Mouse (Mus musculus): ENCODE measurements around the gene Hist1h3f. TPM values are rescaled to one million over a fixed set of nuclear protein-coding genes. Genes with fewer than 3 reads are reported as not detected.

The Hist1h3f gene
- polyA plus RNA-seq (2015; fragmentation: Illumina TruSeq; extraction: RNeasy Lipid Tissue Mini Kit (QIAGEN cat#74804); ENCODE audit: insufficient read depth, low replicate concordance), result not detected

GRCm38 (mm10) chr13:23543965-23544786 is at the start of gene Hist1h3f:
Gene Hist1h3f, plus strand, starts transcription at chr13:23544052.

DNA sequence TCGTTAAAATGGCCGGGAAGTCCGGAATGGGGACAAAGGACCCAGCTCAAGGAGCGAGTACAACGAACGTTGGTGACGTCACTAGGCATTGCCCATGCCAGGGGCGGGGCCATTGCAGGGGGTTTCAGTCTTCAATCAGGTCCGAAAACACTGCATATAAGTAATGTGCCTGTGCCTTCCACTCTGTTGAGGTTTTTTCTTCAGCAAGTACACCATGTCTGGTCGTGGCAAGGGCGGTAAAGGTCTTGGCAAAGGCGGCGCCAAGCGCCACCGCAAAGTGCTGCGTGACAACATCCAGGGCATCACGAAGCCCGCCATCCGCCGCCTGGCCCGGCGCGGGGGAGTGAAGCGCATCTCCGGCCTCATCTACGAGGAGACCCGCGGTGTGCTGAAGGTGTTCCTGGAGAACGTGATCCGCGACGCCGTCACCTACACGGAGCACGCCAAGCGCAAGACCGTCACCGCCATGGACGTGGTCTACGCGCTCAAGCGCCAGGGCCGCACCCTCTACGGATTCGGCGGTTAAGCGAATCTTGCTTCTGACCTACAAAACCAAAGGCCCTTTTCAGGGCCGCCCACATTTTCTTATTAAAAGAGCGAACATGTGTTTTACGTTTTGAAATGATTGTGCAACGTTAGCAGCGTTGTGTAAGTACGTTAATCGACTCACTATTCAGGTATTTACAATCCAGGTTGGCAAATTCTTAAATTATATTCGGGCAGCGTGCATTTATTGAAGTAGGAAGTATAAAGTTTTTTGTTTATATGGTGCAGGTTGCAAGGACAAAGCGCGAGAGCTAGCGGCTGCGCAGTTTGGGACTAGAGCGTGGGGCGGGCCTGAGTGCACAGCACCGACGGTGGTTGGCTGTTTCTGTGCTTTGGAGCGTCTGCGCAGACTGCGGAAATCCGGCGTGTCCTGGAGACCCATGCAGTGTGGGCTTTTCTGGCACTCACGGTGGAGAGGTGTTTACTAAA is 12.7 kb upstream of the Hist1h3f start, which contains the start of gene Hist1h4h:
TSS of gene Hist1h4h (plus strand) at position 150 of the 975 bp plus-strand sequence.

DNA sequence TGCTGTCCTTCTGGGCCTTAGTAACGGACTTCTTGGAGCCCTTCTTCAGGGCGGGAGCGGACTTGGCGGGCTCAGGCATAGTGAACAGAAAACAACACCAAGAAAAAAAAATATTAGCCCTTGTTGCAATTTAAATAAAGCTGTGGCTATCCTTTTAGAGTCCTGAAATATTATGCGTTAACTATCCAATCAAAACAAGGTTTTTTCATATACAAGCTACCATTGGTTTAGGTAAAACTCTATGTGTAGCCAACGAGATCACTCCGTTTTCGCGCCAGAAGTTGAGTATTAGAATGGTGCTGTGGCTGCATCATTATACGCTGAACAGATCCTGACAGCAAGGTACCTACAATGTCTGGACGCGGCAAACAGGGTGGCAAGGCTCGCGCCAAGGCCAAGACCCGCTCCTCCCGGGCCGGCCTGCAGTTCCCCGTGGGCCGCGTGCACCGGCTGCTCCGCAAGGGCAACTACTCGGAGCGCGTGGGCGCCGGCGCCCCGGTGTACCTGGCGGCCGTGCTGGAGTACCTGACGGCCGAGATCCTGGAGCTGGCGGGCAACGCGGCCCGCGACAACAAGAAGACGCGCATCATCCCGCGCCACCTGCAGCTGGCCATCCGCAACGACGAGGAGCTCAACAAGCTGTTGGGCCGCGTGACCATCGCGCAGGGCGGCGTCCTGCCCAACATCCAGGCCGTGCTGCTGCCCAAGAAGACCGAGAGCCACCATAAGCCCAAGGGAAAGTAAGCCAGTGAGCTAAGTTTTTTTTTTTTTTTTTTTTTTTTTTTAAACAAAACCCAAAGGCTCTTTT is 10.1 kb upstream of the Hist1h3f start, which contains the start of gene Hist1h2af:
TSS of gene Hist1h2af (plus strand) at position 347 of the 808 bp plus-strand sequence.

DNA sequence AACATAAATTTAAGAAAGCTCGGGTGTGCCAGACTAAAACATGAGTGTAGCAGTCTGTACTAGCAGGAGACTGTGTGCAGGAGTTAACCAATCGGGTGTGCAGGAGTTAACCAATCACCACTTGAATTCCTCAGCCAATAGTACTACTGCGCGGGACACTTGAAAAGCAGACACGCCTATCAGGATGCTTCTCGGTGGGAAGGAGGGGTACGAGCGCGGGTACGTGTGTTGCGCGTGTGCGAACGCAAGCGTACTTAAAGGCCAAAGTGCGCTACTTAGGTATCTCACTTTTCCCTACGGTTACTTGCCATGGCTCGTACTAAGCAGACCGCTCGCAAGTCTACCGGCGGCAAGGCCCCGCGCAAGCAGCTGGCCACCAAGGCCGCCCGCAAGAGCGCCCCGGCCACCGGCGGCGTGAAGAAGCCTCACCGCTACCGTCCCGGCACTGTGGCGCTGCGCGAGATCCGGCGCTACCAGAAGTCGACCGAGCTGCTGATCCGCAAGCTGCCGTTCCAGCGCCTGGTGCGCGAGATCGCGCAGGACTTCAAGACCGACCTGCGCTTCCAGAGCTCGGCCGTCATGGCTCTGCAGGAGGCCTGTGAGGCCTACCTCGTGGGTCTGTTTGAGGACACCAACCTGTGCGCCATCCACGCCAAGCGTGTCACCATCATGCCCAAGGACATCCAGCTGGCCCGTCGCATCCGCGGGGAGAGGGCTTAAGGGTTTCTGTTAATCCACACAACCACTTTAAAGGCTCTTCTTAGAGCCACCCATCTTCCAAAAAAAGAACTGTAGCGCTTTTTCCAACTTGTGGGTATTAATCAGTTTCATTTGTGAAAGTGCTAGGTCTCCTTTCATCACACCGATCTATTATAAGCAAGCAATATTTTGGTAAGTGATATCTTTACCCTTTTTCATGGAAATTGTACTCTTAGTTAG is 8.4 kb upstream of the Hist1h3f start, which contains the start of gene Hist1h3g:
TSS of gene Hist1h3g (plus strand) at position 286 of the 939 bp plus-strand sequence.

DNA sequence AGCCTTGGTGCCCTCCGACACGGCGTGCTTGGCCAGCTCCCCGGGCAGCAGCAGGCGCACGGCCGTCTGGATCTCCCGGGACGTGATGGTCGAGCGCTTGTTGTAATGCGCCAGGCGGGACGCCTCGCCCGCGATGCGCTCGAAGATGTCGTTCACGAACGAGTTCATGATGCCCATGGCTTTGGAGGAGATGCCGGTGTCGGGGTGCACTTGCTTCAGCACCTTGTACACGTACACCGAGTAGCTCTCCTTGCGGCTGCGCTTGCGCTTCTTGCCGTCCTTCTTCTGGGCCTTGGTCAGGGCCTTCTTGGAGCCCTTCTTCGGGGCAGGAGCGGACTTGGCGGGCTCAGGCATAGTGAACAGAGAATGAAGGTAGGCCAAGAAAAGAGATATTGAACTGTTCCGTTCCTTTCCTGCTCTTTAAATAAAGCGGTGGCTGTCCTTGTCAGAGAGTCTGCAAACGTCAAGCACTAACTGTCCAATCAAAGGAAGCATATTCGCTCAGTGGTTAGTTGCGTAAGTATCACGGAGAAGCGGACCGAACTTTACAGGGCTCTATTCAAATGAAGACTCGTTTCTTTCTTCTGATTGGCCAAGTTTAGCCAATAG is 749 bp upstream of the Hist1h3f start, which contains the start of gene Hist1h2bh:
TSS of gene Hist1h2bh (minus strand) at position 394 of the 609 bp plus-strand sequence.

DNA sequence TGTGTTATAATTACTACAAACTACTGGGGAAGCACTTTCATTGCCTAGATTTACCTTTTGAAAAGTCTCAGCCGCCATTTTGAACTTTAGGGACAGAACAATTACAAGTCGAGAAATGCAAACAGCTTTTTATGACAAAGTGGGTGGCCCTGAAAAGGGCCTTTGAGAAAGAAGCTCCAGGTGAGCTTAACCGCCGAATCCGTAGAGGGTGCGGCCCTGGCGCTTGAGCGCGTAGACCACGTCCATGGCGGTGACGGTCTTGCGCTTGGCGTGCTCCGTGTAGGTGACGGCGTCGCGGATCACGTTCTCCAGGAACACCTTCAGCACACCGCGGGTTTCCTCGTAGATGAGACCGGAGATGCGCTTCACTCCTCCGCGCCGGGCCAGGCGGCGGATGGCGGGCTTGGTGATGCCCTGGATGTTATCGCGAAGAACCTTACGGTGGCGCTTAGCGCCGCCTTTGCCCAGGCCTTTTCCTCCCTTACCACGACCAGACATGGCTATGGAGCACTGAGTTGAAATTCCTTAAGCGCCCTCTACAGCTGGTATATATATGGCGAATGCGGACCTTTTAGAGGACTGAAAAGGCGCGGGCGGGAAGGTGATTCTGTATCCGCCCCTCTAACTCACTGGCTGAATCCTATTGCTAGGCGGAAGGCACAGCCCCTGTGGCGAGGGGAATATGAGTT is 7.4 kb downstream of the Hist1h3f start, which contains the start of gene Hist1h4f:
TSS of gene Hist1h4f (minus strand) at position 503 of the 689 bp plus-strand sequence.

DNA sequence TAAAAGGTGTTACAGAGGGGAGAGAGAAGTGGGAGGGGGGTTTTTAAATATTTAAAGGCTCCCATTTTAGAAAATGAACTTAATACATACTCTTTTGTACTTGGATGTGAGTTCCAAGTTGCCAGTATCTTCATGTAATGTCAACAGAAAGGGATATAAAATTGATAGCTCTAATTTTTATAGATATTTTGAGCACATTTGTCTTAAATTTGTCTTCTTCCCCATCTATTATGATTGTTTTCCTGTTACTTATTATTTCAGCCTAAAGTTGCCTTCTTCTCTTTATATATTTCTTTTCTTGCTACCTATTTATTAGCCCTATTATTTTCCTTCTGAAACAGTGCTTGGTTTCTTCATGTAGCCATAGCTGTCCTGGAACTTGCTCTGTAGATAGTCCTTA is 9.1 kb downstream of the Hist1h3f start, which contains the start of gene Hist1h1d:
TSS of gene Hist1h1d (plus strand) at position 301 of the 400 bp plus-strand sequence.

GRCm38 (mm10) chr13:23561883-23562659 is 18.2 kb downstream of the Hist1h3f start, which contains the start of gene Hist1h3e:
Gene Hist1h3e, minus strand, starts transcription at chr13:23562369.

DNA sequence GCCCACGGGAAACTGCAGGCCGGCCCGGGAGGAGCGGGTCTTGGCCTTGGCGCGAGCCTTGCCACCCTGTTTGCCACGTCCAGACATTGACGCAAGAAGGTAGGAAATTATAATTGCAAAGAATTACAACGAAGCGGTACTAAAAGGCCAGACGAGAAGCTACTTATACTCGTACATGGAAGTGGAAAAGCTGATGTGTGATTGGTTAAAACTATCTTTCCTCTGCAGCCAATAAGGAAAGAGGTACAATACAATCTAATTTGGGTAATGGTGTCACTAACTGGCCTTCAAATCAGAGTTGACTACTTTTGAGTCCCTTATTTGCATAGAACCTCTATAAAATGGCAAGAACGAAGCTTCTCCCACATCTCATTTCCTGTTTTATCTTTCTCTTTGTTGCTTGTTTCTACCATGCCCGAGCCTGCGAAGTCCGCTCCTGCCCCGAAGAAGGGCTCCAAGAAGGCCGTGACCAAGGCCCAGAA is 27.2 kb downstream of the Hist1h3f start, which contains the start of the genes Hist1h2ae and Hist1h2bg:
TSS of gene Hist1h2ae (minus strand) at position 199 of the 482 bp plus-strand sequence.
TSS of gene Hist1h2bg (plus strand) at position 375 of the 482 bp plus-strand sequence.

DNA sequence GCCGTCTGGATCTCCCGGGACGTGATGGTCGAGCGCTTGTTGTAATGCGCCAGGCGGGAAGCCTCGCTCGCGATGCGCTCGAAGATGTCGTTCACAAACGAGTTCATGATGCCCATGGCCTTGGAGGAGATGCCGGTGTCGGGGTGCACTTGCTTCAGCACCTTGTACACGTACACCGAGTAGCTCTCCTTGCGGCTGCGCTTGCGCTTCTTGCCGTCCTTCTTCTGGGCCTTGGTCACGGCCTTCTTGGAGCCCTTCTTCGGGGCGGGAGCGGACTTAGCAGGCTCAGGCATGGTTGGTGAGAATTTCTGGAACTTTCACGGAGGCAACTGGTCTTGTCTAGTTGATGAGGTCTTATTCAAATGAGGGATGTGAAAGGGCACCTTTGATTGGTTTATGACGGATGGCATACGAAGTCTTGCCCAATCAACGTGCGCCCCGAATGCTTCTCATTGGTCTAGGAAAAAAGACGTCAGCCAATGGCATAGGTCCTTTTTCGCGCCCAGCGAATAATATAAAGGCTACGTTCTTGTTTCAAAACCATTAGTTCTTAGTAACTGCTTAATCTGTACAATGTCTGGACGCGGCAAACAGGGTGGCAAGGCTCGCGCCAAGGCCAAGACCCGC is 30.2 kb downstream of the Hist1h3f start, which contains the start of the genes Hist1h2bf and Hist1h2ad:
TSS of gene Hist1h2bf (minus strand) at position 299 of the 627 bp plus-strand sequence.
TSS of gene Hist1h2ad (plus strand) at position 484 of the 627 bp plus-strand sequence.

DNA sequence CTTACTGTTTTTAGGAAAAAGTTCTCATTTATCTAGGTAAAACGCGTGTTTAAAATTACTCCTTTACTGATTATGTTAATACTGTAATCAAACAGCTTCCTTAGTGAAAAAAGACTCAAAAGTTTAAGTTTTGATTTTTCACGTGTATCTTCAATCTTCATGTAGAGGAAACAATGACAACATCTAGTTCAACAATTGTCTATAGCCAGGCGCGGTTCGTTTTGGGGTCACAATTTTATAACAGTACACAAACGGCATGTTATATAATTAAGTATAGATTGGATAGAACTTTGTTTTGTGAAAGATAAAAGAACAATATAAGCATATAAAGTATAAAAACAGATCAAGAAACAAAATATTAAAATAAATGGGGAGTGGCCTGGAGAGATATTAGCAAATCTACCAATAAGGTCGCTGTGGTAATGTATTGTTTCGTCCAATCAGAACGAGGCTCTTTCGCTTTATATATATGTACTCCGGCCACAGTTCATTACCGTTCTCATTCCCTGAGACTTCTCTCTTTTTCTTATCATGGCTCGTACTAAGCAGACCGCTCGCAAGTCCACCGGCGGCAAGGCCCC is 31.5 kb downstream of the Hist1h3f start, which contains the start of gene Hist1h3d:
TSS of gene Hist1h3d (plus strand) at position 493 of the 581 bp plus-strand sequence.

GRCm38 (mm10) chr13:23581408-23582218 is 37.8 kb downstream of the Hist1h3f start, which contains the start of gene Hist1h4d:
Gene Hist1h4d, plus strand, starts transcription at chr13:23581598.

